Mouse (Mus musculus) T-helper 17 cell (primary cell): ENCODE measurements around the gene Dnajc11.

Experiments
- in situ Hi-C, 2 experiments: fragments of 300-600 bp; cut with MboI, MseI; formaldehyde crosslinking; loops; 1 replicate in 1 of 2; 2 replicates in 1 of 2; pipeline ENCODE4 v1.15.1; 2025; ENCODE audit warnings: high pct_unique_total_duplicates in 2 of 2

Gene Dnajc11

GRCm38 (mm10) chr4:151983043-151983442, 49.6 kb downstream of the Dnajc11 start:
- in situ Hi-C loops = loop anchor here (5.0 to 25.0 kb wide), 3 partner anchors 44 to 1979 kb away; partner anchors contain the start of genes Zbtb48 (in 2 of the 2), A430005L14Rik (in 1 of the 2) and Eno1 (in 1 of the 2)

- in situ Hi-C loops = loop anchor here (5.0 to 25.0 kb wide), 3 partner anchors 44 to 1979 kb away; partner anchors contain the start of genes Zbtb48 (in 2 of the 2), A430005L14Rik (in 1 of the 2) and Eno1 (in 1 of the 2)
Observed at GRCm38 (mm10) chr4:151983560-151983959, 50.1 kb downstream of the Dnajc11 start.

- in situ Hi-C loops = loop anchor here (25.0 kb wide), 2 partner anchors 1749 to 1976 kb away; partner anchors contain the start of genes A430005L14Rik (in 1 of the 2) and Eno1 (in 1 of the 2)
Observed at GRCm38 (mm10) chr4:151985886-151986285, 52.4 kb downstream of the Dnajc11 start.

GRCm38 (mm10) chr4:151986650-151987049, 53.2 kb downstream of the Dnajc11 start:
- in situ Hi-C loops = loop anchor here (25.0 kb wide), 2 partner anchors 1749 to 1976 kb away; partner anchors contain the start of genes A430005L14Rik (in 1 of the 2) and Eno1 (in 1 of the 2)

- in situ Hi-C loops = loop anchor here (25.0 kb wide), 2 partner anchors 1751 to 1974 kb away; partner anchors contain the start of genes A430005L14Rik (in 1 of the 2) and Eno1 (in 1 of the 2)
Observed at GRCm38 (mm10) chr4:151988014-151988341, 54.5 kb downstream of the Dnajc11 start.

- in situ Hi-C loops = loop anchor here (25.0 kb wide), 2 partner anchors 1751 to 1974 kb away; partner anchors contain the start of genes A430005L14Rik (in 1 of the 2) and Eno1 (in 1 of the 2)
Observed at GRCm38 (mm10) chr4:151988342-151989109, 55.0 kb downstream of the Dnajc11 start, which contains the start of gene Thap3. TSS of gene Thap3 (minus strand) at chr4:151988997.

- in situ Hi-C loops = loop anchor here (25.0 kb wide), 2 partner anchors 1752 to 1973 kb away; partner anchors contain the start of genes A430005L14Rik (in 1 of the 2) and Eno1 (in 1 of the 2)
Observed at GRCm38 (mm10) chr4:151989110-151989488, 55.6 kb downstream of the Dnajc11 start.

GRCm38 (mm10) chr4:151992091-151992490, 58.6 kb downstream of the Dnajc11 start:
- in situ Hi-C loops = loop anchor here (25.0 kb wide), 2 partner anchors 1755 to 1970 kb away; partner anchors contain the start of genes A430005L14Rik (in 1 of the 2) and Eno1 (in 1 of the 2)

GRCm38 (mm10) chr4:151993035-151993434, 59.5 kb downstream of the Dnajc11 start:
- in situ Hi-C loops = loop anchor here (25.0 kb wide), 2 partner anchors 1756 to 1969 kb away; partner anchors contain the start of genes A430005L14Rik (in 1 of the 2) and Eno1 (in 1 of the 2)

GRCm38 (mm10) chr4:151994228-151995171, 61.0 kb downstream of the Dnajc11 start:
- in situ Hi-C loops = loop anchor here (25.0 kb wide), 2 partner anchors 1757 to 1968 kb away; partner anchors contain the start of genes A430005L14Rik (in 1 of the 2) and Eno1 (in 1 of the 2)

- in situ Hi-C loops = loop anchor here (25.0 kb wide), 2 partner anchors 1758 to 1967 kb away; partner anchors contain the start of genes A430005L14Rik (in 1 of the 2) and Eno1 (in 1 of the 2)
Observed at GRCm38 (mm10) chr4:151995371-151996172, 62.1 kb downstream of the Dnajc11 start.

GRCm38 (mm10) chr4:151996173-151996950, 62.9 kb downstream of the Dnajc11 start, which contains the start of gene Phf13:
TSS of gene Phf13 (minus strand) at chr4:151996258.
- in situ Hi-C loops = loop anchor here (25.0 kb wide), 2 partner anchors 1759 to 1966 kb away; partner anchors contain the start of genes A430005L14Rik (in 1 of the 2) and Eno1 (in 1 of the 2)

GRCm38 (mm10) chr4:151996951-151997222, 63.4 kb downstream of the Dnajc11 start:
- in situ Hi-C loops = loop anchor here (25.0 kb wide), 2 partner anchors 1760 to 1965 kb away; partner anchors contain the start of genes A430005L14Rik (in 1 of the 2) and Eno1 (in 1 of the 2)

GRCm38 (mm10) chr4:151997701-151998100, 64.2 kb downstream of the Dnajc11 start:
- in situ Hi-C loops = loop anchor here (25.0 kb wide), 2 partner anchors 1760 to 1965 kb away; partner anchors contain the start of genes A430005L14Rik (in 1 of the 2) and Eno1 (in 1 of the 2)

GRCm38 (mm10) chr4:151999481-151999880, 66.0 kb downstream of the Dnajc11 start:
- in situ Hi-C loops = loop anchor here (25.0 kb wide), 2 partner anchors 1762 to 1963 kb away; partner anchors contain the start of genes A430005L14Rik (in 1 of the 2) and Eno1 (in 1 of the 2)

- in situ Hi-C loops = loop anchor here in 1 of 2 experiments (10.0 kb wide), 1 partner anchor 1086 kb away; the partner anchor contains the start of genes Park7 and Tnfrsf9
Observed at GRCm38 (mm10) chr4:152000906-152001305, 67.4 kb downstream of the Dnajc11 start.

- in situ Hi-C loops = loop anchor here in 1 of 2 experiments (10.0 kb wide), 1 partner anchor 1087 kb away; the partner anchor contains the start of genes Park7 and Tnfrsf9
Observed at GRCm38 (mm10) chr4:152001335-152001734, 67.8 kb downstream of the Dnajc11 start.

GRCm38 (mm10) chr4:152002063-152002462, 68.6 kb downstream of the Dnajc11 start:
- in situ Hi-C loops = loop anchor here in 1 of 2 experiments (10.0 kb wide), 1 partner anchor 1087 kb away; the partner anchor contains the start of genes Park7 and Tnfrsf9
